Mouse (Mus musculus) neural tube, embryonic 14.5 days (tissue): ENCODE data around the gene Rptor. TPM values are rescaled to one million over a fixed set of nuclear protein-coding genes. Genes with fewer than 3 reads are reported as not detected.

Source experiments
- ATAC-seq: fragments of 200-750 bp; cut with Nextera tagmentation; 2 replicates; pipeline ENCODE4 v1.8.0; 2017; ENCODE audit warnings: low read depth, mild to moderate bottlenecking, moderate TSS enrichment, moderate library complexity
- H3K27ac ChIP-seq: fragments of 300-500 bp; sonication (generic); 2 replicates; pipeline ENCODE4 v1.5.1; 2014; ENCODE audit warnings: low read depth, mild to moderate bottlenecking, control low read depth, low read length, moderate library complexity, mixed read lengths
- H3K27me3 ChIP-seq: fragments of 300-500 bp; sonication (generic); 2 replicates; pipeline ENCODE4 v1.6.1; 2014; ENCODE audit warnings: low read length; ENCODE audit not compliant: control insufficient read depth, insufficient read depth
- H3K36me3 ChIP-seq: fragments of 300-500 bp; sonication (generic); 2 replicates; pipeline ENCODE4 v1.6.1; 2014; ENCODE audit warnings: low read length, mixed read lengths; ENCODE audit not compliant: control insufficient read depth, insufficient read depth
- H3K4me1 ChIP-seq: fragments of 300-500 bp; sonication (generic); 2 replicates; pipeline ENCODE4 v1.6.1; 2014; ENCODE audit warnings: low read length; ENCODE audit not compliant: control insufficient read depth, insufficient read depth
- H3K4me2 ChIP-seq: fragments of 300-500 bp; sonication (generic); 2 replicates; pipeline ENCODE4 v1.6.1; 2014; ENCODE audit warnings: mild to moderate bottlenecking, low read depth, low read length, control low read depth
- H3K4me3 ChIP-seq: fragments of 300-500 bp; sonication (generic); 2 replicates; pipeline ENCODE4 v1.5.1; 2014; ENCODE audit warnings: low read depth, low read length, control low read depth, mixed read lengths
- H3K9ac ChIP-seq: fragments of 300-500 bp; sonication (generic); replicated peaks from 2 replicates; pipeline ENCODE4 v1.6.1; 2014; ENCODE audit warnings: low read depth, mild to moderate bottlenecking, control low read depth, low read length, mixed read lengths
- H3K9me3 ChIP-seq: fragments of 300-500 bp; sonication (generic); 2 replicates; pipeline ENCODE4 v1.6.1; 2016; ENCODE audit warnings: low read length; ENCODE audit not compliant: control insufficient read depth
- WGBS: fragments of 180-500 bp; shearing (Covaris S2); extraction: QIAGEN DNeasy Blood & Tissue Kit; methylation state at CpG from one replicate; pipeline ENCODE4 v1.1.7; 2014; 5-methylcytosine and 5-hydroxymethylcytosine counted together
- polyA plus RNA-seq: library from polyadenylated mRNA; unstranded; fragments of >200 nt; fragmentation: Nextera tagmentation; extraction: Ambion mirVana; gene quantifications from 2 replicates; pipeline ENCODE4 v1.2.1, GENCODE M21; 2014

Rptor gene
- polyA plus RNA-seq, 1 experiment from 2014 or later = 13.4 TPM

DNA sequence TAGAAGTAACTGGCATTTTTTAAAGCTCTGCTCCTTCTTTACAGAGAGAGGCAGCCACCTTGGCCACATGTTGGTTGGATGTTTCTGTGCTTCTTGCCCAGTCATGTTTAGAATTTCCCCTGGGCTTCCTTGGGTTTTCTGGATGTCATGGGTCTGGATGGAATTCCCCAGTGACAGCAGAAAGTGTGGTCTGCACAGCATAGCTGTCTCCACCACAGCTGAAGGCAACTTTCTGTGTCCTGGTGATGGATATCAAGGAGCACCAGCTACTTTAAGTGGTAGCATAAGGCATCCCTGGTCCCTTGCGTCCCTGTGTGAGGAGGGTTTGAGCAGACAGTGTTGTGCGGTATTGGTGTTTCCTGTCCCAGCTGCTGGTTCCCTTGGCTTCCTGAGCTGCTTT lies 79.6 kb downstream of the Rptor start:
- Histone ChIP-seq H3K4me2 (no peak overlapping the region), H3K27me3 (no peaks in the 10 kb centered on the region), H3K27ac (no peak overlapping the region), H3K4me1 (peaks cover 21% of the 10 kb centered on the region), H3K9ac (no peak overlapping the region), H3K4me3 (no peak overlapping the region), H3K9me3 (no peaks in the 10 kb centered on the region), H3K36me3 (no peaks in the 10 kb centered on the region)
- ATAC-seq = no peak
- WGBS = 90% methylated on average over 2 of the region's 2 CpGs

DNA sequence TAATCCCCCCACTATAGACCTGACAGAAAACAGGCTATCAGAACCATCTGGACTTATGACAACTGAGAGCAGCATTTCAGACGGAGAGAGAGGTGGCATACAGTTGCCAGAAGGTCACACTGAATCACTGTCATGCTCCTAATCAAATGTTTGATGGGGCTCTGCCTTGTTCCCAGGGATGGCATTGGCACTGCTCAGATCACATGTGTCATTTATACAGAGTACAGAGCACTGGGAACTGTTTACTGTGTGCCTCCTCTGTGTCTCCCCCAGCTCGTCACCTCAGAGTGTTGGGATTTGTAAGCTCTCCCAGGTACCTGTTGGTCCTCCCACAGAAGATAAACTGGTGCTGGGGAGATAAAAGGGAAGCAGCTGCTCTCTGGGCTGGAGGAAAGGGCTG lies 81.1 kb downstream of the Rptor start:
- H3K4me3 ChIP-seq = no peak overlapping the region
- H3K9ac ChIP-seq = no peak overlapping the region
- WGBS = 64% methylated on average over 2 of the region's 2 CpGs
- H3K9me3 ChIP-seq = no peaks in the 10 kb centered on the region
- H3K27ac ChIP-seq = no peak overlapping the region
- H3K27me3 ChIP-seq = no peaks in the 10 kb centered on the region
- H3K4me1 ChIP-seq = peaks cover 18% of the 10 kb centered on the region
- H3K36me3 ChIP-seq = no peaks in the 10 kb centered on the region
- no peak overlapping the region for H3K4me2 ChIP-seq
- ATAC-seq = no peak

DNA sequence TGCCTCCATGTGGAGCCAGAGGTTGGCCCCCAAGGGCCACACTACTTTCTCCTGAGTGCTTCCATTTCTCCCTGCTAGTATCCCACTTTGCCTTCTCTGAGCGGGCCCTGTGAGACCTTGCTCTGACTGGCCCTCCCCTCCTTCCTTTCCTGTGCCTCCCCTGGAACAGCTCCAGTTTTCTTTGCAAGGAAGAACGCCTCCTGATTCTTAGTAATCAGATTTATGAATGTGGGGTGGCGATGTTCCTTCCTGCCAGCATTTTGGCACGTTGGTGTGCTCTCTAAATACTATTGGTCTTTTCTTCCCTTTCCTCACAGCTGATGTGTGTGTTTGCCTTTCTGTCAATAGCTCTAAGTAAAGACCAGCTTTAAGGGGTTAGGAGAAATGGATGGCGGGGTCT lies 82.8 kb downstream of the Rptor start:
- Histone ChIP-seq H3K4me2 (no peak overlapping the region), H3K27ac (peak overlapping the region; percentile 1; the same call in 1 of the 2 replicates), H3K9ac (no peak overlapping the region), H3K4me1 (peaks cover 18% of the 10 kb centered on the region), H3K27me3 (no peaks in the 10 kb centered on the region), H3K4me3 (no peak overlapping the region), H3K36me3 (no peaks in the 10 kb centered on the region), H3K9me3 (no peaks in the 10 kb centered on the region)
- ATAC-seq = no peak
- WGBS = 39% methylated on average over 5 of the region's 5 CpGs

DNA sequence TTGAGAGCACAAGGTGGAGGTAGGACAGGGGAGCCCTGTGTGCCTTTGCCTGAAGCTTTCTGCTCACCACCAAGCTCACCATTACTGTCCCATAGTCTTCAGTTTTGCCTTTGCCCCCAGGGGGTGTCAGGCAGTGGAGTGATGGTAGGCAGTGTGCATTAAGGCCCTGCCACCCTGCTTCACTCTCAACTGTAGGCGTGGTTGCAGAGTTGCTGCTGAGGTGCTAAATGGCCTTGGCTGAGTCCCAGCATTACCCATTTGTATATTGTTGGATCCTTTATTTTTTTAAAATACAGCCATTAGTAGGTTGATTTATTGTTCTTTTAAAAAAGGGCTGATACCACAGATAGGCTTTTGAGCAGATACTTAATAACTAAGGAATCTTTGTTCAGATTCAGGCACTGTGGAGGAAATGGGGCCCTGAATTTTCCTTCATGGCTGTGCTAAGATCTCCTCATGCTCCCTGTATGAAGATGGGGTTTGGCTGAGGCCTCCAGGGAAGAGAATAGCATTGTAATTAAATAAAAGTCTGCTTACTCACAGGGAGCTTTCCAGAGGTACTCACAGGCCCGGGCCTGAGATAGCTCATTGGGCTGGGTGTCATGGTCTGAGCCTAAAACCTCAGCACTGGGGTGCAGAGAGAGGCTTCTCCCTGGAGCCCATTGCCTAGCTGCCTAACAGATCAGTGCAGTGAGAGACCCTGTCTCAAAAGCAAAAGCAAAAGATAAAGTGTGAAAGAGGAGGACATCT lies 83.4 kb downstream of the Rptor start:
- H3K4me2 ChIP-seq = no peak overlapping the region
- H3K27ac ChIP-seq = peak overlapping the region; percentile 2; the same call in 1 of the 2 replicates
- H3K27me3 ChIP-seq = no peaks in the 10 kb centered on the region
- peaks cover 18% of the 10 kb centered on the region for H3K4me1 ChIP-seq
- H3K9ac ChIP-seq = no peak overlapping the region
- 44% methylated on average over 2 of the region's 2 CpGs for WGBS
- H3K9me3 ChIP-seq = no peaks in the 10 kb centered on the region
- H3K4me3 ChIP-seq = no peak overlapping the region
- no peak; the same call in 1 of the 2 replicates for ATAC-seq
- no peaks in the 10 kb centered on the region for H3K36me3 ChIP-seq

DNA sequence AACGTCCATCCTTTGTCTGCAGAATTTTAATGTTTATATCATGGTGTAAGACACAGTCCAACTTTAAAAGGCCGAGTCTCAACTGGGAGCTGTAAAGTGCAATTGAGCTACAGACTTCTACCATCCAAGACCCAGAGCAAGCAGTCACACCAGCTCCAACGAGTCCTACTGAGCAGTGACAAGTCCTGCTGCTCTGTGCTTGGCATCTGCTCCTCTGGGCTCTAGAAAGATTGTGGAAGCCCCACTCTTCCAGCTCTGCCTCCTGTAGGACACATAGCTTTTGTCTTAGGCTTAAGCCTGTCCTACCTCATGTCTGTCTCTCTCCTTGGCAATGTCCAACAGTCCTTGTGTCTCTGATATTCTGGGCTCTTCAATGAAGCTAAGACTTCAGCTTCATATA lies 84.6 kb downstream of the Rptor start:
- H3K9me3 ChIP-seq = no peaks in the 10 kb centered on the region
- 81% methylated on average over 3 of the region's 3 CpGs for WGBS
- H3K36me3 ChIP-seq = no peaks in the 10 kb centered on the region
- no peak overlapping the region for H3K4me3 ChIP-seq
- no peaks in the 10 kb centered on the region for H3K27me3 ChIP-seq
- no peak overlapping the region for H3K9ac ChIP-seq
- no peak overlapping the region for H3K27ac ChIP-seq
- peaks cover 16% of the 10 kb centered on the region; the same call in 1 of the 2 replicates for H3K4me1 ChIP-seq
- ATAC-seq = no peak
- H3K4me2 ChIP-seq = no peak overlapping the region

DNA sequence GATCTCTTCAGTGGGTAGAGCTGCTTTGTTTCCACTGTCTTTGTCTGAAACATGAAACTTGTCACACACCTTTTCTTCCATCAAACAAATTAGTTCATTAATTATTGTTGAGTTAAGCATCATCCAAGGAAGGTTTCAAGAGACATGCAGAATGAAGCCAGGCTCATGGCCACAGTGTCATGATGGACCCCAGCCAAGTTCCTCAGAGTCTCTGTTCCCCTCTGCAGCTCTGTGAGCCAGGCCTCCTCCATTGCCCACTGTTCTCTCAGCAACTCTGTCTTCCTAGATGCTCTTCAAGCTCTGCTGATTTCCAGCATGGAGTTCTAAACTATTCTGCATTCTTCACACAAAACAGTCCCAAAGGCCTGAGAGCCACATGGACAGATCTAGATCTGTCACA lies 85.3 kb downstream of the Rptor start:
- Histone ChIP-seq H3K36me3 (no peaks in the 10 kb centered on the region), H3K4me1 (peaks cover 18% of the 10 kb centered on the region; the same call in 1 of the 2 replicates), H3K4me3 (no peak overlapping the region), H3K4me2 (no peak overlapping the region), H3K9ac (no peak overlapping the region), H3K27ac (no peak overlapping the region), H3K27me3 (no peaks in the 10 kb centered on the region), H3K9me3 (no peaks in the 10 kb centered on the region)
- no peak for ATAC-seq

DNA sequence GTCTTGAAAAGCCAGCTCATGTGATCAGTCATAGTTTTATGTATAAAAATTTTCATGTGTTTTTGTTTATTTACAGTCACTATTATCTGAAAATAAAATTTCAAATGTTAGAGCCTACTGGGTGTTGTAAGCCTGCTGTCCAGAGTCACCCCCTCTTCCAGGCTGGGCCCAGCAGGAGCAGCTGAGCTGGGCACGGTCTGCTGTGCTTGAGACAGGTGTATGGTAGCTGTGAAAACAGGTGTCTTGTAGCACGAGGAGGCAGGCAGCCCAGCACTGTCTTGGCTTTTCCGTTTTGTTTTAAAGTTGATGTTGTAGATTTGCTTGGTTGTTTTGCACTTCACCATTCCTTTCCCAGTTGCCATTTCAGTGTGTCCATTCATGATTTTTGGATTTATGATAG lies 87.2 kb downstream of the Rptor start:
- H3K36me3 ChIP-seq = no peaks in the 10 kb centered on the region
- ATAC-seq = no peak
- H3K4me1 ChIP-seq = peaks cover 24% of the 10 kb centered on the region; the same call in 1 of the 2 replicates
- WGBS = 85% methylated on average over 3 of the region's 3 CpGs
- H3K27me3 ChIP-seq = no peaks in the 10 kb centered on the region
- H3K4me2 ChIP-seq = no peak overlapping the region
- no peaks in the 10 kb centered on the region for H3K9me3 ChIP-seq
- no peak overlapping the region for H3K4me3 ChIP-seq
- H3K9ac ChIP-seq = no peak overlapping the region
- no peak overlapping the region for H3K27ac ChIP-seq

DNA sequence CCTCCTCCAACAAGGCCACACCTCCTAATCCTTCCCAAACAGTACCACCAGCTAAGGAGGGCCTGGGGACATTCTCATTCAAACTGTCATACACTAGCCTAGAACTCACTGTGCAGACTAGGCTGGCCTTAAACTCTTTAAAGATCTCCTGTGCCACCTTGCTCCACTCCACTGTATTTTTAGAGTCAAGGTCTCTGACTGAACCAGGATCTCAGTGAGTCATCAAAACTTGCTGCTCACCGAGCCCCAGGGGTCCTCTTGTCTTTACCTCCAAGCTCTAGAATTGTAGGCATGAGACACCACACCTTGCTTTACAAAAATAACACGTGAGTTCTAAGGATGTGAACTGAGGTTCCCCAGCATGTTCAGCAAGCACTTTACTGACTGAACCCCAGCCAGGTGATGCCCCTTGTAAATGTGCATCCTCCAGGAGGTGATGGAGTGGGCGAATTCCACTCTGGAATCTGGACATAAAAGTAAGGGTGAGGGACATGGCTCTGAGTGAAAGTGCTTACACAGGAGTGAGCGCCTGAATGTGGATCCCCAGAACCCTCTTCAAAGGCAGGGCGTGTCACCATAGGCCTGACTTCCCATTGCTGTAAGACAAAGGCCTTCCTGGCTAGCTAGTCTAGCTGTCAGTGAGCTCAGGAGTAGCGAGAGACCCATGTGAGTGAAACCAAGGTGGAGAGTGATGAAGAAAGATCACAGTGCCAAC lies 89.6 kb downstream of the Rptor start:
- Histone ChIP-seq H3K9ac (no peak overlapping the region), H3K4me2 (no peak overlapping the region), H3K36me3 (no peaks in the 10 kb centered on the region), H3K4me1 (peaks cover 11% of the 10 kb centered on the region; the same call in 1 of the 2 replicates), H3K27me3 (no peaks in the 10 kb centered on the region), H3K9me3 (no peaks in the 10 kb centered on the region), H3K4me3 (no peak overlapping the region), H3K27ac (no peak overlapping the region)
- no peak for ATAC-seq
- WGBS = 86% methylated on average over 6 of the region's 6 CpGs

DNA sequence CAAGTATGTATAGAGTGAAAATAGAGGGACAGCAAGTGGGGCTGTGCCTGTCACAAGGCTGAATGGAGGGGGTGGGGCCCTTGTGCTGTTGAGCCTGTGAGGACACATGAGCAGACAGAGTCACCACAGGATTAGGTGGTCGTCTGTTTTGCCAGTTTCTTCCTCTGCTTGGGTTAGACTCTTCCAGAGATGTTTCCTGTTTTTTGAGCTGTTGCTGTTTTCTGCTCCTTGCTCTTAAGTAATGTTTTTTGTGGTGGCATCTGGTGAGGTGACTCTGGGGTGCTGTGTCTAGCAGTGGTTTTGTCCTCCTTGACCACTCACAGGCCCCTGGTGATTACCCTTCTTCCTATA lies 90.2 kb downstream of the Rptor start:
- Histone ChIP-seq H3K4me3 (no peak overlapping the region), H3K9me3 (no peaks in the 10 kb centered on the region), H3K36me3 (no peaks in the 10 kb centered on the region), H3K27ac (no peak overlapping the region), H3K9ac (no peak overlapping the region), H3K4me1 (peaks cover 11% of the 10 kb centered on the region; the same call in 1 of the 2 replicates), H3K4me2 (no peak overlapping the region), H3K27me3 (no peaks in the 10 kb centered on the region)
- WGBS = 56% methylated on average over 1 of the region's 1 CpGs
- ATAC-seq = no peak
